Mouse (Mus musculus): ENCODE measurements around the gene Gucy2e. TPM values are rescaled to one million over a fixed set of nuclear protein-coding genes. Genes with fewer than 3 reads are reported as not detected.

Gucy2e gene
- total RNA-seq (2021) = 1 to 10 TPM; 2.1 to 2.3 TPM
- long read RNA-seq, experiment 1 = 0 reads
- long read RNA-seq, experiment 2 = 0 reads

GRCm38 (mm10) chr11:69236926-69237260, at the start of gene Gucy2e:
Gucy2e (minus strand) TSS chr11:69237036.
- peak within 1 kb of the TSS; percentile 90 for H3K27ac ChIP-seq
- H3K4me3 ChIP-seq = peak within 1 kb of the TSS; percentile 64
- TF ChIP-seq CTCF (conservative IDR thresholded peaks at IDR 0.05) = no peak
- DNase-seq (ENCODE audit: low spot score in 2 of 2) = no peak

GRCm38 (mm10) chr11:69277267-69277666, 40.4 kb upstream of the Gucy2e start:
- Histone ChIP-seq H3K27ac (no peak overlapping the region), H3K4me3 (no peak overlapping the region)
- TF ChIP-seq CTCF (conservative IDR thresholded peaks at IDR 0.05) = no peak
- DNase-seq (ENCODE audit: low spot score in 2 of 2) = no peak

GRCm38 (mm10) chr11:69276081-69276480, 39.2 kb upstream of the Gucy2e start:
- Histone ChIP-seq H3K27ac (no peak overlapping the region), H3K4me3 (no peak overlapping the region)
- DNase-seq (ENCODE audit: low spot score in 2 of 2) = no peak
- no peak for TF ChIP-seq CTCF (conservative IDR thresholded peaks at IDR 0.05)

- Histone ChIP-seq H3K27ac (no peak overlapping the region), H3K4me3 (no peak overlapping the region)
- TF ChIP-seq CTCF (conservative IDR thresholded peaks at IDR 0.05) = no peak
- DNase-seq (ENCODE audit: low spot score in 2 of 2) = no peak
These were observed 38.8 kb upstream of the Gucy2e start for GRCm38 (mm10) chr11:69275650-69276049.

- TF ChIP-seq CTCF (conservative IDR thresholded peaks at IDR 0.05) = peak; percentile 95
- DNase-seq (ENCODE audit: low spot score in 2 of 2) = peak; percentile 69 to 88
- Histone ChIP-seq H3K27ac (no peak overlapping the region), H3K4me3 (no peak overlapping the region)
These were observed 35.4 kb upstream of the Gucy2e start for GRCm38 (mm10) chr11:69272122-69272740.

- Histone ChIP-seq H3K27ac (no peak overlapping the region), H3K4me3 (no peak overlapping the region)
- DNase-seq (ENCODE audit: low spot score in 2 of 2) = peak; percentile 58 to 80
- TF ChIP-seq CTCF (conservative IDR thresholded peaks at IDR 0.05) = peak; percentile 85
These were observed 32.7 kb upstream of the Gucy2e start for GRCm38 (mm10) chr11:69269575-69269974.

- DNase-seq (ENCODE audit: low spot score in 2 of 2) = no peak
- Histone ChIP-seq H3K27ac (no peak overlapping the region), H3K4me3 (no peak overlapping the region)
- TF ChIP-seq CTCF (conservative IDR thresholded peaks at IDR 0.05) = no peak
These were observed 31.3 kb upstream of the Gucy2e start for GRCm38 (mm10) chr11:69268100-69268499.

- no peak overlapping the region for H3K27ac ChIP-seq
- H3K4me3 ChIP-seq = no peak overlapping the region
- peak; percentile 68 for TF ChIP-seq CTCF (conservative IDR thresholded peaks at IDR 0.05)
- no peak for DNase-seq (ENCODE audit: low spot score in 2 of 2)
These were observed 30.5 kb upstream of the Gucy2e start for GRCm38 (mm10) chr11:69267341-69267740.

GRCm38 (mm10) chr11:69266253-69266652, 29.4 kb upstream of the Gucy2e start:
- Histone ChIP-seq H3K4me3 (peak overlapping the region; percentile 11; the same call in 1 of the 2 replicates), H3K27ac (peak overlapping the region; percentile 84)
- peak; percentile 42 for TF ChIP-seq CTCF (conservative IDR thresholded peaks at IDR 0.05)
- peak; percentile 68 to 79 for DNase-seq (ENCODE audit: low spot score in 2 of 2)

- H3K4me3 ChIP-seq = no peak overlapping the region
- no peak for TF ChIP-seq CTCF (conservative IDR thresholded peaks at IDR 0.05)
- DNase-seq (ENCODE audit: low spot score in 2 of 2) = no peak
- H3K27ac ChIP-seq = peak overlapping the region; percentile 84; the same call in 1 of the 2 replicates
These were observed 28.6 kb upstream of the Gucy2e start for GRCm38 (mm10) chr11:69265410-69265809.

- H3K27ac ChIP-seq = no peak overlapping the region
- no peak overlapping the region for H3K4me3 ChIP-seq
- TF ChIP-seq CTCF (conservative IDR thresholded peaks at IDR 0.05) = no peak
- no peak for DNase-seq (ENCODE audit: low spot score in 2 of 2)
These were observed 27.4 kb upstream of the Gucy2e start for GRCm38 (mm10) chr11:69264276-69264675.

- DNase-seq (ENCODE audit: low spot score in 2 of 2) = no peak
- Histone ChIP-seq H3K27ac (no peak overlapping the region), H3K4me3 (no peak overlapping the region)
- no peak for TF ChIP-seq CTCF (conservative IDR thresholded peaks at IDR 0.05)
These were observed 23.3 kb upstream of the Gucy2e start for GRCm38 (mm10) chr11:69260111-69260510.

- peak; percentile 72 for TF ChIP-seq CTCF (conservative IDR thresholded peaks at IDR 0.05)
- DNase-seq (ENCODE audit: low spot score in 2 of 2) = peak in 1 of 2 experiments; percentile 52
- no peak overlapping the region for H3K4me3 ChIP-seq
- H3K27ac ChIP-seq = no peak overlapping the region
These were observed 21.5 kb upstream of the Gucy2e start for GRCm38 (mm10) chr11:69258287-69258686.

- TF ChIP-seq CTCF (conservative IDR thresholded peaks at IDR 0.05) = peak; percentile 82
- DNase-seq (ENCODE audit: low spot score in 2 of 2) = peak in 1 of 2 experiments; percentile 59
- Histone ChIP-seq H3K27ac (no peak overlapping the region), H3K4me3 (no peak overlapping the region)
These were observed 21.0 kb upstream of the Gucy2e start for GRCm38 (mm10) chr11:69257807-69258206.

All from layer of hippocampus, adult 2 months (tissue).